24 mouse cellular contexts compared by ENCODE assay signal in genomic region chr5:129657016-129657415, GRCm38 (mm10). TPM values are rescaled to one million over a fixed set of nuclear protein-coding genes. Genes with fewer than 3 reads are reported as not detected.
"Had no signal": no experiment of that assay in that cellular context is flagged by ENCODE, and none has a peak within 500 bp of the region (broad histone marks: within the 10 kb centered on the region; RNA-seq: fewer than 3 reads in every experiment).

No protein-coding gene starts in this region.

- DNase-seq: retina, postnatal 1 day; right cerebral cortex, adult 18-20 months; right cerebral cortex, postnatal 14 days; right cerebral cortex, postnatal 25 days; right cerebral cortex, postnatal 4 days; spleen, adult 18-20 months; thymus, adult 18-20 months; thymus, adult 2 months; thymus, postnatal 14 days; thymus, postnatal 25 days; thymus, postnatal 36 days; thymus, postnatal 4 days had no signal

- H3K27me3 ChIP-seq: neural tube, embryonic 13.5 days; neural tube, embryonic 15.5 days; stomach, embryonic 15.5 days had no signal

- H3K27ac ChIP-seq: neural tube, embryonic 13.5 days; neural tube, embryonic 15.5 days; stomach, embryonic 15.5 days; stomach, postnatal 0 days had no signal

- H3K4me1 ChIP-seq: neural tube, embryonic 13.5 days; neural tube, embryonic 15.5 days; stomach, embryonic 15.5 days had no signal

- H3K4me3 ChIP-seq: neural tube, embryonic 13.5 days; neural tube, embryonic 15.5 days; stomach, embryonic 15.5 days had no signal

RNA-seq across cellular contexts. Expression of gene Sept14, which starts 51.3 kb away (rescaled TPM):
- total RNA-seq: neutrophil, adult 5-6 weeks had no signal
- polyA plus RNA-seq: neural tube, embryonic 13.5 days; neural tube, embryonic 14.5 days; neural tube, embryonic 15.5 days; small intestine, adult 2 months; spleen, adult 2 months; stomach, embryonic 14.5 days; stomach, embryonic 15.5 days; stomach, embryonic 16.5 days; stomach, postnatal 0 days; thymus, postnatal 0 days; urinary bladder, adult 2 months had no signal
